Mouse (Mus musculus) spleen, postnatal 14 days (tissue): ENCODE data around the gene Zfp618.

Source experiments
- DNase-seq, 2 experiments: peaks; one replicate each; pipeline ENCODE4 v3.0.0; 2021 to 2022; ENCODE audit warnings: low spot score in 2 of 2

The Zfp618 gene

DNA sequence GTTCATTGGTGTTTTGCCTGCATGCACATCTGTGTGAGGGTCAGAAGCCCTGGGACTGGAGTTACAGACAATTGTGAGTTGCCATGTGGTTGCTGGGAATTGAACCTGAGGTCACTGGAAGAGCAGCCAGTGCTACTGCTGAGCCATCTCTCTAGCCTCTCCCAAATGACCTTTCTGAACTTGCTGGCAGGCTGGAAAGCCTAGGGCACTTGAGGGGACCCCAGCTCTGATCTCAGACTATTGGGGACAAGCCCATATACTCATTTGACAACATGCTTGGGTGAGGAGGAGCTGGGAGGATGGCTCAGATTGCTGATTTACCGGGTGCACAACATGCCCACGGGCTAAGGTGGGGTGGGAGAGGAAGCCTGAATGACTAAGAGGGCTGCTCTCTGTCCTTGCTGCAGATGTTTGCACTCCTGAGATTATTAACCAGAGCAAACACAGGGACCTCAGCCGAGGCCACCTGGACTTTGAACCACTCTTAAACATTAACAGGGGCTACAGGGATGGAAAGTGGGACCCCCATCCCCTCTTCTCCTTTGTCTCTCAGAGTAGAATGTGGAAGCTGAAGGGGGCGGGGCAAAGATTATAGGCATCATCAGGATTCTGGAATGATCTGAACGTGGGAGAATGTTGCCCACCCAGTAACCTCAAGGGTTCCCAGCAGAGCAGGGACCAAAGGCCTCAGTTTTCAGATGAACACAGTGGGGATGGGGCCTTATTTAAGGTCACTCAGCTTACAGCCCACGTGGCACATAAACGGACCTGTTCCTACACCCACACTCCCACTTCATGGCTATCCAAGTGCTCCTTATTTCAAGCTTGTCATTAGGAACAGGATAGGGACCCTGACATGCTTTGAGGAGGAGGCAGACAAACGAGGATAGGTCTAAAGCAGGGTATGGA is 191.6 kb downstream of the Zfp618 start:
- DNase-seq = no peak

DNA sequence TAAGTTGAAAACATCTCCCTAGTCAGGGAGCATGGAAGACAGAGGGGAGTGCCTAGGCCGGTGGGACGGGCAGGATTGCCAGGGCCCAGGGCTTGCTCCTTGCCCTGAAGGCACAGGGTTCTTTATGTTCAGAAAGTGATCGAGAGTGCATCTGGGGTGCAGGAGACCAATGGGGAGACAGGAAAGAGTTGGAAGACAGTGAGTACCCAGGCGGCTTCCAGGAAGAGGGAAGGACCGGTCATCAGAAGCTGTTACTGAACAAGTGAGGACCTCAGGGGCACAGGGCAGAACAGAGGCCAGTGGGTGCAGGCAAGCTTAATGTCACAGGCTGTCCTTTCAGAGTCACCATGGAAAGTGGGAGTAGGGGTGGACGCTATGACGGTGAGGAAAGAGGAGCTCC is 192.8 kb downstream of the Zfp618 start:
- DNase-seq = no peak

DNA sequence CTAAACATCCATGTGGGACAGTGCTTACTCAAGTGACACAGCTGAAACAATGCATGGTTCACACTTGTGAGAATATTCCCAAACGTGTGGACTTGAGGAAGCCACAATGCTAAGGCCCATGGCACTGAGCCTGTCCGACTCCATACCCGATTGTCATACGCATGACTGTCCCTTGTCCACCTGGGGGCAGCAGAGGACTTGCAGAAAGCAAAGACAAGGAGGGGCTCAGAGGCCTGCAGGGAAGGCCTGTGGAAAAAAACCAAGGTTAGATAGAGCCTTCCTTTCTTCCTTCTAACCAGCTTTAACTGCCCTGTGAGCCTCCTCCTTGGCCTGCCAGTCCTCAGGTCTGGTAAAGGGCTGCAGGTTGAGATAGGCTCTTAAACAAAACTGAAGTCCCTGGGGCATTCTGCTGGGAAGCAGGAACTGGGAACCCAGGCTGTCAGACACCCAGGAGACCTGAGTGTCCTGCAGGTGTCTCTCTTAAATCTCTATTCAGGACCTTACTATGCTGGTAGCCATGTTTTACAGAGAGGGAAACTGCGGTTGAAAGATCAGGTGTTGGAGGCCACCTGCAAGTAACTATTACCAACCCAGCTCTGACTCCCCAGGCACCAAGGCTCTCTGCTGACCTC is 193.7 kb downstream of the Zfp618 start:
- peak; percentile 28 to 57 for DNase-seq

DNA sequence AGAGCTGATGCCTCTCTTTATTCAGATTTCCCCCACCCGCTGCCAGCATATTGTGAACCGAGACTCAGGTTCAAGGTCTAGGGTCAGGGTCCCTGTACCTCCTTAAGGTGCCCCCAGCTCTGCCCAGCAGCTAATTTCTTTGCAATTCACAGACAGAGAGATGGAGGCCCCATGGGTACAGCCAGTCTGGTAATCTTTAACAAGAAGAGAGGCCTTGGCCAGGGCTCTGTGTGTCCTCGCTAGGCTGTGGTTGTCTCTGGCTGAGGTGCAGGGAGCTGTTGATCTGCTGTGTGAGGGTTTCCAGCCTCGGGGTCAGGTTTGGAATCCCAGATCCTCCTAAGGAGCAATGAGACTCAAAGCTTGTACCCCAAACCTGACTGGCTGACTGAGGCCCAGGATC is 200.3 kb downstream of the Zfp618 start:
- DNase-seq = no peak

DNA sequence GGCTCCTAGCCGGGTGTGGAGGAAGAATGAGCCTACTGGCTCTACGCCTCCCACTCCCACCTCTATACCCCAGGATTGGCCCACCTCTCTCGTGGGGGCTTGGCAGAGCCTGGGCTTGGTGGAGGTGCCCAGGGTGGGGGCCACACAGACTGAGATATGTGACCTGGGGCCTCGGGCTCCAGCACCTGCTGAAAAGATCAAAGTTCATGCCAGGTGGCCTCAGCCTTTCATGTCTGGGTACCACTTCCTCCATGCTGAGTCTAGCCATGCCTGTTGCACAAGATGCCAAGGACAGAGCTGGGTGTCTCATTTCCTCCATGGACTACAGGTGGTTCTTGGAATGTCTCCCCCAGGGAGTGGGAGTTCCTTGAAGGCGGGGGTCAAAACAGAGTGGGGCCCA is 200.9 kb downstream of the Zfp618 start:
- DNase-seq = no peak

DNA sequence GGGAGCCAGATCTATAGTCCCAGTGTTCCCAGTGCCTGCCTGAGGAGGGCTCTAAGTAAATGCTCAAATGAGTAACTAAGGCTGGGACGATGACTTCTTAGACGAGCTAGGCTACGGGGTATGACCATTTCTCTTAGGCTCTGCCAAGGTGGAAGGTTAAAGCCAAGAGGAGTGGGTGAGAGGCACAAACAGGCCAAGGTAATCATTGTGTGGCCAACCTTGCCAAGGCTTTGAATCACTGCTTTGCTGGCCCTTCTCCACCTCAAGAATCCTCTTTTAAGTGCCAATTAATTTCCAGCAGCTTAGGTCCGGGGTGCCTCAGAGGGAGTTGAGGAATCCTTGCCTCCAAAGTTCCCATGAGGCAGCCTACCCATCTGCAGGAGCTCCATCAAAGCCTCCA is 204.7 kb downstream of the Zfp618 start:
- DNase-seq = no peak

DNA sequence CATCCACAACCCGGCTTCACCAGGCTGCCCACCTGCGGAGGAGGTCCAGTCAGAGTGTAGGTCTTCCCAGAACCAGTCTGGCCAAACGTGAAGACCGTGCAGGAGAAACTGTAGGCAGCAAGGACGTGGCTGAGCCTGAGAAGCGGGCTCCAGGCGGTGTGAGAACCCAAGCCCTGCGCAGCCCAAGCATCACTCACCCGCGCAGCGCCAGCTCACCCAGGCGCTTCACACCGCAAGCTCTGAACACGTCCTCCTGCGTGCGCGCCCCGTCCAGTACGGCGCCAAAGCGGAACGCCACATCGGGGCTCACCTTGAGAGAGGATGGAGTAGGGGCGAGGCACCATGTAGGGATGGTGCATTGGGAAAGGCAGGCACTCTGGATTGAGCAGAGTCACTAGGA is 205.7 kb downstream of the Zfp618 start:
- DNase-seq = no peak

DNA sequence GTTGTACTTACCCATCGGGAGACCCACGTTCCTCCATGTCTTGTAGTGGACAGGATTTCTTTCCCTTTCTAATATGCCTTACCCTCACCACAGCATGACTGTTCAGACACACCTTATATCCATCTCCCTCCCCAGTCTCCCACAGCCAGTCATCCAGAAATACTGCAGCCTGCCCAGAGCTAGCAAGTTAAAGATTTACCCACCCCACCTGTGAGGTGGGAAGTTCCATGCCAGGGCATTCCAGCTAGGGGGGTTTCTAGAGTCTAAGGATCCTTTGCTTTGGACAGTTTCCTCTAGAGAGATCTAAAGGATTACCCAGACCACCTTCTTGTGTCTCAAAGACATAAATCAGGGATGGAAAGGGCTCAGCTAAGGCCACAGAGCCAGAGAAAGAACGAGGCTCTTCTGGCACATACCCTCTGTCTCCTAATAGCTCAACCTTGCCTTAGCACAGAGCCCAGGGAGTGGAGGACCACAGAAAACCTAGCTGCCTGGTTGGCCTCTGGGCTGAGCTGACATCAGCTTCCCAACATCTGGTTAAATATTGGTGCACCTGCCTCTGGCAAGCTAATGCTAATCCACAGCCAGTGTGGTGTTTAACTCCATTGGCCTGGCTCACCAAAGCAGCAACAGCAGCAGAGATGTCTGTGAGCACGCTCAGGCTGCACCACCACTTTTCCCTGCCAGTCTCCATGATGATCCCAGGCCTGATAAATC is 206.8 kb downstream of the Zfp618 start, which contains the start of gene Kif12:
Kif12 (minus strand) TSS at position 163 of the 717 bp plus-strand sequence.
- no peak for DNase-seq

DNA sequence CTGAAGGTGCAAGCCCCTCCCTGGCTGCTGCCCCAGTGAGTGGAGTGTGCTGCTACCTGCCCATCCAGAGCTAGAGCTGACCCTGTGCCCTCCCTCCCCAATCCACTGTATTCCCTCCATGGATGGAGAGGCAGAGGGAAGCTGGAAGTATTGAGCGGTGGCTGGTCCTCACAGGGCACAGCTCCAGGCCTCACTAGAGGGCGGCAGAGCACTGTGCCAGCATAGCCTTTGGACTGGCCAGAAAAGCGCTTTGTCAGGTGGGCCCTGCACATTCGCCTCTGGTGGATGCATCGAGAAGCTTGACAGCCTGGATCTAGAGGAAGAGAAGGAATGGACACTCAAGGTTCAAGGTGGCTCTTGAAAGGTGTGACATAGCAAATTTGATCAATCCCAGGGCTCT is 216.2 kb downstream of the Zfp618 start:
- peak in 1 of 2 experiments; percentile 28 for DNase-seq

DNA sequence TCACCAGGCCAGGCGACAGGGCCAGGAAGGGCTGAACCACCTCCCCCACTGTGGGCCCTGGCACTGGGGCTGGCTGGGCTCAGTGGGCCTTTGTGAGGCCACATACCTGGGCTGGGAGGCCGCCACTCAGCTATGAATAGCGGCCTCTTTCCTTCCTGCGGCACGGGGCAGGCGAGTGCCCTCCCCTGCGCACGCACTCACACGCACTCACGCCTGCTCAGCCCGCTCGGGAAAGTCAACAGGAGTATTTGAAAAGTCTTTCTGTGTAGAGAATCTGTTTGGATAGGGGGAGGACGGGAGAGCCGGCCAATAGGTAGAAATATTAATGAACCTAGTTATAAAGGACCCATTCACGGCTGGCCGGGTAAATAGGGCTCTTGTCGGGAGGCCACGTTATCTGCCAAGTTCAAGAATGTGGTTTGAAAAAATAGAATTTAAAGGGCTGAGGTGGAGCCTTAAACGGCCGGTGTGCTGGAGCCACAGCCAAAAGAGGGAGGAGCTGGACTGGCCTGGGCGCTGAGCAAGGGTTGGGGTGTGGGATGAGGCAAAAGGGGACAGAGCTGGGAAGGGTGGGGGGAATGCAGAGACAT is 221.0 kb downstream of the Zfp618 start:
- no peak for DNase-seq
